Mouse (Mus musculus) left cerebral cortex, adult 2 months (tissue): ENCODE measurements around the gene F12. TPM values are rescaled to one million over a fixed set of nuclear protein-coding genes. Genes with fewer than 3 reads are reported as not detected.

Experiments used
- DNase-seq, 2 experiments: peaks; one replicate each; pipeline ENCODE4 v3.0.0; 2021 to 2022; ENCODE audit warnings: low spot score in 2 of 2, mixed read lengths in 1 of 2; ENCODE audit errors: extremely low spot score in 1 of 2
- H3K27ac ChIP-seq: fragments of 200-600 bp; 2 replicates; pipeline ENCODE4 v1.8.1; 2022
- H3K4me3 ChIP-seq: fragments of 200-600 bp; 2 replicates; pipeline ENCODE4 v1.8.1; 2022
- CTCF ChIP-seq: fragments of 200-600 bp; IDR thresholded peaks from 2 replicates; pipeline ENCODE4 v1.8.1; 2022; ENCODE audit warnings: antibody characterized with exemption, mild to moderate bottlenecking, moderate library complexity
- intact Hi-C: fragments of 180-260 bp; cut with DNase I; formaldehyde crosslinking; loops from one replicate; pipeline ENCODE4 v1.15.1; 2025
- total RNA-seq, 2 experiments: library from RNA; stranded (reverse); gene quantifications; 2 replicates each; pipeline ENCODE4 v1.2.3; 2021

F12 gene
- total RNA-seq, 2 experiments from 2014 or later = 0.95 to 1.3 TPM

DNA sequence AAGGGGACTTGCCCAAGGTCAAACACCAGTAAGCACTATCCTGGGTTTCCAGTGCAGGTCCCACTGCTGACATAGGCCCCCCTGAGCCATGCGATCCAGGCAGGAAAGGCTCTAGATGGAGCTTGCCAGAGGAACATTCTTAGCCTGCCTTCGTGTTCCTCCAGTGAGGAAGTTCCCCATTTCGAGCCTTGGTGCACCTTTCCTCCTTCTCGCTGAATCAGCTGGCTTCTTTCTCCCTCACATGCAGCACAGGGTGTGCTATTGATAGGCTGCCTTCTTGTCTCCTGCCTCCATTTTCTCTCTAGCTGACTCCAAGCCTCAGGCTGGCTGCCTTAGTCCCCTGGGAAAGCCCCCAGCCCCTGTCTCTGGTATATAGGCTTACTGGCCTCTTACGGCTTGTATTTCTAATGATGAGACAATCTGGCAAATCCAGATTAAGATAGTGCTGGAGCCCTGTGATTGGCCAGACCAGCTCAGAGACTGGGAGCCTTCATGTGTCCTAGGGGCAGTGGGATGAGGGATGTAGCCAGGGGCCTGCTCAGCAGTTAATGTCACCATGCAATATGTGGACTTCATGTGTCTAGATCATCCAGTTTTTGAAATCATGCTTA is 39.3 kb upstream of the F12 start:
- DNase-seq = no peak
- no peak for TF ChIP-seq CTCF
- peak overlapping the region; percentile 99 for H3K27ac ChIP-seq
- H3K4me3 ChIP-seq = peak overlapping the region; percentile 94
- intact Hi-C loops = loop anchor here (2.0 kb wide), 1 partner anchor 21 kb away; the partner anchor contains the start of gene Grk6

DNA sequence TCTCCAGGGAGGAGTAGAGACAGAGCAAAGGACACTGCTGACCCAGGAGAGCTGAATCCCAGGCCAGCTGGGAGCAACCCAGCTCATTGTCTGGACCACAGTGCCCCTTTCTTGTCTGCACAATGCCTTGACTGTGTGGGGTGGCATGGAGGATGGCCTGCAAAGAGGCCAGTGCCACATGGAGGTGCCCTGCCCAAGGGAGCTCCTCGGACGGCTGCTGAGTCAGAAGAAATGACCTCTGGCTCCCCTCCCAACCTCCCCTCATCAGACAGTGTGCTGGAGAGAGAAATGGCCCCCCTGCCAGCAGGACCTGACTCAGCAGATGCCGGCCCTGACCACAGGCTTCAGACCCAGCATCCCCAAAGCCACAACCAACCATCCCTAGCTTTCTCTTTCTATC is 38.6 kb upstream of the F12 start:
- H3K4me3 ChIP-seq = peak overlapping the region; percentile 94
- H3K27ac ChIP-seq = peak overlapping the region; percentile 99
- TF ChIP-seq CTCF = no peak
- intact Hi-C loops = loop anchor here (2.0 kb wide), 1 partner anchor 20 kb away; the partner anchor contains the start of gene Grk6
- no peak for DNase-seq

DNA sequence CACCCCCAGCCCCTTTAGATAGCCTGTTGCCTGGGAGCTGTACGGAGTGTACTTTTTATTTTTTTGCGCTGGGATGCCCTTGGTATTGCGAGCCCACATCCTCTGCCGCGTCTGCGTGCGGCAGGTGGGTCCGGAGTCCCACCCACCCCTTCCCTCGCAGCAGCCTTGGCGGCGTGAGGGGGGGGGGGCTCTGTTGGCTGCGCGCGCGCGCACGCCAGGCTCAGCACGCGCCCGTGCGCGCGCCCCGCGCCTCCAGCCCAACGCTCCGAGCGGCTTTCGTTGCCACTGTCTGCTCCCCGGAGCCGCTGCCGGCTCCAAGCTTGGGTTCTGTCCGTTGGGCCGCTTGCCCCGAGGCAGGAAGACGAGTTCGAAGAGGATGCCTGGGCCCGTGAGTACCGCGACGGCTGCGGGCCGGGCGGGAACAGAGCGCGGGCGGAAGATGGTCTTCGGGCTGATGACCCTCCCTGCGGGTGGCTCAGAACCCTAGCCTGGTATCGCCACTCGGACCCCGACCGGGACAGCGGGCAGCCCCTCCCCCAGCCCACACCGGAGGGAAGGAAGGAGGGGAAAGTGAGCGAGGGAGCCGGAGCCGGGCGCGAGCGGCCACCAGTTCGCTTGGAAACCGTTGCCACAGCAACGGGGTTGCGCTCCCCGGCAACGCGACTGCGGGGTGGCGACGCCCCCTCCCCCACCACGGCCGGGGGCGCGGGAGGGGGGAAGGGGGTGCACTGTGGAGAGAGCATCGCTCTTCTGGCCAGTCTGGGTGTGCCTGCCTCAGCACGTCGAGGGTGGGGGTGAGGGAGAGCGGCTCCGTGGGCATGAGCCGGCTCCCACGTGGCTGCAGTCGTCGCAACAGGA is 37.7 kb upstream of the F12 start, which contains the start of gene Prr7:
Gene Prr7, plus strand, starts transcription at position 241 of the 858 bp plus-strand sequence.
- DNase-seq = peak; percentile 78 to 82
- intact Hi-C loops = loop anchor here (2.0 kb wide), 1 partner anchor 19 kb away; the partner anchor contains the start of gene Grk6
- peak within 1 kb of the TSS; percentile 99 for H3K27ac ChIP-seq
- no peak for TF ChIP-seq CTCF
- peak within 1 kb of the TSS; percentile 94 for H3K4me3 ChIP-seq

DNA sequence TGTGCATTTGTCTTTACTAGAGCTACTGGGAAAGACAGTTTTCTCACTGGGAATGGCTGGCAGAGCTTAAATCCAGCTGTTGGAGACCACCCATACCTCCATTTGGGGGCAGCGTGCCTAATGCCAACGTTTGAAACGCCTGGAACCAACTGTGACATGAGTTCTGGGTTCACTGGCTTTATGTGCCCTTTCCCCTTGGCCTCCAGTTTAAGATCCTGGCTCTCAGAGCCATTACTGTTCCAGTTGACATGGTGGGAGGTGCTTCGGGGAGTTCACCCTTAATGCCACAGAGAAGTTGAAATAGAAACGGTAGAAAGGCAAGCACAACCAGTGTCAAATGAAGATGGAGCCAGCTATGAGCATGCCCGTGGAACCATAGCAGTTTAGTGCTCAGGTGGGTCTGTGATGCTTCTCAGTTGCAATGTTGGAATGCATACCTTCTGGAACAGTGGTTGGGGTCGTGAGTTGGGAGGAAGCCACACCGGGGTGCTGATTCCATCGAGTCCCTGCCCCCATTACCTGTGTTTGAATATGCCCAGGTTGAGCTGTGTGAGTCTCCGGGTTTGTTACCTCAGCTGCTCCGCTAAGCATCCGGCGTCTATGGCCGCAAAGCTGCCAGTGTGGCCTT is 36.9 kb upstream of the F12 start:
- peak overlapping the region; percentile 99 for H3K27ac ChIP-seq
- peak overlapping the region; percentile 94 for H3K4me3 ChIP-seq
- DNase-seq = no peak
- no peak for TF ChIP-seq CTCF
- intact Hi-C loops = loop anchor here (2.0 kb wide), 1 partner anchor 19 kb away; the partner anchor contains the start of gene Grk6

DNA sequence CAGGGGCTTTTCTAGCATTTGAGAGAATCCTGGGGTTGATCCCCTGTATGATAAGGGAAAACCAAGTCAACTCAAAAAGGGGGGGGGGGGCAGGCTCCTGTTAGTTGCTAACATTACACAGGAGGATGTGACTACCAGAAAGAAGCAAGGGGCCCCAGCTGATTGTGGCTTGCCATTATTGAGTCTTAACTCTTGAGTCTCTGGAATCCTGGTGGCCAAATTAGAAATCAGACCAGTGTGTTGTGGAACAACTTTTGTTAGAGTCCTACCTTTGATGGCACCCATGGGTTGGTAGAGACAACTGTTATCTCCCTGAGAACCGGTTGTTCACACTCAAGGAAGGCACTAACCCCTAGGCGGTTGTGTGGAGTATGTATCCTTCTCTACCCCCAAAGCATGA is 36.4 kb upstream of the F12 start:
- Histone ChIP-seq H3K27ac (no peak overlapping the region; the same call in 1 of the 2 replicates), H3K4me3 (no peak overlapping the region)
- no peak for DNase-seq
- TF ChIP-seq CTCF = no peak
- intact Hi-C loops = no loop called here

DNA sequence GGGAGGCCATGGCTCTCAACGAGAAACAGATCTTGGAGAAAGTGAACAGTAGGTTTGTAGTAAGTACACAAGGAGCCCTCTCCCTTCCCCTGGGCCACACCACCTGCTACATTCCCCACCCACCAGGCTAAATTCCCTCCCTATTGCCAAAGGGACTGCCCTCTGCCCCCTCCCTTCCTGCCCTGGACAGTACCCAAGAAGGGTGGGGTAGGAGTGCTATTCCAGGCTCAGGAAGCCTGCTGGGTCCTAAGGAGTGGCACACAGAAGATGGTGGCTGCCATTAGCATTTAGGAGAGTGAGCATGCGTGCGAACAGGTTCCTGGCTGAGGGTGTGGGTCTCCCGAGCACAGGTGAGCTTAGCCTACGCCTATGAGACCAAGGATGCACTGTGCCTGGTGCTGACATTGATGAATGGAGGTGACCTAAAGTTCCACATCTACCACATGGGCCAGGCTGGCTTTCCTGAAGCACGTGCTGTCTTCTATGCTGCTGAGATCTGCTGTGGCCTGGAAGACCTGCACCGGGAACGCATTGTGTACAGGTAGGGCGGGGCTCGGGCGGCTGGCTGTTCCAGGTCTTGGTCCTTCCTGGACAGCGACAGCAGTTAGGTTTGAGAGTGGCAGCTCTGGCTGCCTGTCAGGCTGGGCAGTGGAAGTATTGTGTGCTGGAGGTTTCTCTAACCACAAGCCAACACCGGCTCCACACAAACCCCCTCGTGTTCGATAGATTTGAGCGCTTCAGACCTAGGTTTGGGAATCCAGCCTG is 25.4 kb upstream of the F12 start:
- intact Hi-C loops = no loop called here
- TF ChIP-seq CTCF = no peak
- no peak for DNase-seq
- no peak overlapping the region for H3K4me3 ChIP-seq
- H3K27ac ChIP-seq = no peak overlapping the region

DNA sequence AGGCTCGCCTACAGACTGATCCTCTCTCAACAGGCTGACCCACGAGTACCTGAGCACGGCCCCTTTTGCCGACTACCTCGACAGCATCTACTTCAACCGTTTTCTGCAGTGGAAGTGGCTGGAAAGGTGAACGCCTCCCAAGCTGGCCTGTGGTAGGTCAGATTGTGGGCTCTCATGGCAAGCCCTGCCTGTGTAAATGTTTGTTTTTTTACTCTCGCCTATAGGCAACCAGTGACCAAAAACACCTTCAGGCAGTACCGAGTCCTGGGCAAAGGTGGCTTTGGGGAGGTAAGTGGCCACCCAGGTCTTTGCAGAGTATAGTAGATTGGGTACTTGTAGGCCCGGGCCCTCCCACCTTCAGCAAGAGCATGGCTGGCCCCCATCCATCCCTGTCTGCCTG is 24.7 kb upstream of the F12 start:
- intact Hi-C loops = no loop called here
- no peak for TF ChIP-seq CTCF
- no peak for DNase-seq
- Histone ChIP-seq H3K27ac (no peak overlapping the region), H3K4me3 (no peak overlapping the region)

DNA sequence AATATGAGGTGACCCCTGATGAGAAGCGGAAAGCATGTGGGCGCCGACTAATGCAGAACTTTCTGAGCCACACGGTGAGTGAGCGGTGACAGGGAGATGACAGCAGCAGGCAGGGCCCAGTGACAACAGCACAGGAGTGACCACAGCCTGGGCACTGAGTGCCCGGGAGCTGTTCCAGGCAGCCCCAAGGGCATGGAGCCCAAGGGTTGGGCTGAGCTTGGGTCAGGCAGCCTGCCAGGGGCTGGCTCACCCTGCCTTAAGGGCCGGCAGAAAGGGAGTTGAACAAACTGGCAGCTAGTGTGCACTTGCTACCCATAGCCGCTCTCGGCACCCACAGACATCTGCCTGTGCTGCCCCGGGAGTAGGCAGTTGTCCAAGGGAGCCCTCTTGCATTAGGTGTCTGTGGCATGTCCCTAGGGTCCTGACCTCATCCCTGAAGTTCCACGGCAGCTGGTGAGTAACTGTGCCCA is 24.0 kb upstream of the F12 start:
- TF ChIP-seq CTCF = no peak
- Histone ChIP-seq H3K4me3 (no peak overlapping the region), H3K27ac (no peak overlapping the region)
- intact Hi-C loops = no loop called here
- peak; percentile 42 to 59 for DNase-seq

DNA sequence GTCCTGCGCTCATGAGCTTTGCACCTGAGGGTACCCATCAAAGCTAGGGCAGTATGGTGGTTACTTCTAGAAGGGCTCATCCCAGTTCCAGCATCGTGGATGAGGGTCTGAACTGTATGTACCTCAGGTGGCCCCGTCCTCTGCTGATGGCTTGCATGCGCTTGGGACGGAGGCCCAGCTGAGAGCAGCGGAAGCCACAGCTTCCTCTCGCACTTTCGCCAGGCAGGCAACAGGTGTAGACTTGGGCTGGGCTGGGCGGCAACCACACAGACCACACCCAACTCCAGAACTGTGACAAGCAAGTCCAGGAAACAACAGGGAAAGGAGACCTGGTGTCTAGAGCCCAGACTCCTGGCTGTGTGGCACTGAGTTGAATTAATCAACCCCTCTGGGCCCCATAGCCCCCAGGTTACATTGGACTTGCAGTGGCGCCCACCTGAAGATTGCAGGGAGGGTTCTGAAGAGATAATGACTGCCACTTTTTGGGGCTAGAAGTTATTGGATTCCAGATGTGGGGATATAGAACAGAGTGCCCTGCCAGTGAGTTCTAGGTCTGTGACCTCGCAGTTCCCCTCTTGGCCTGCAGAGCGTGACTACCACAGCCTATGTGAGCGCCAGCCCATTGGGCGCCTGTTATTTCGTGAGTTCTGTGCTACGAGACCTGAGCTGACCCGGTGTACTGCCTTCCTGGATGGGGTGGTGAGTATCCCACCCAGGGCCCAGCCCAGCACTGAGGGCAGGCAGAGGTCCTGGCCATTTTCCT is 23.3 kb upstream of the F12 start:
- intact Hi-C loops = no loop called here
- Histone ChIP-seq H3K27ac (no peak overlapping the region), H3K4me3 (no peak overlapping the region)
- TF ChIP-seq CTCF = peak; percentile 5; the same call in 1 of the 2 replicates
- no peak for DNase-seq

DNA sequence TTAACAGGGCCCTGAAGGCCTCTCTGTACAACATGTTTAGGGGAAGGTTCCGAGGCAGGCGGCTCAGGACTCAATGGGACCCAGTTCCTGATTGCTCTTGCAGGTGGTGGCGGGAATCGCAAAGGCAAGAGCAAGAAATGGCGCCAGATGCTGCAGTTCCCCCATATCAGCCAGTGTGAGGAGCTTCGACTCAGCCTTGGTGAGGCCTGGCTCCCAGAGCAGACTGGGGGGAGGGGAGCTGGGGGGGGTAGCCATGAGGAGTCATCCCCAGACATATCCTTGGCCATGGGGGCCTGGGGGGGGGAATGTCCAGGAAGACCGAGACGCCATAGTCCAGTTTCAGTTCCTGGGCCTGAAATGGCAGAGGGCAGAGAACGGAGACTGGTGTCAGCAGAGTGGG is 22.6 kb upstream of the F12 start:
- DNase-seq = no peak
- no peak for TF ChIP-seq CTCF
- H3K4me3 ChIP-seq = no peak overlapping the region
- H3K27ac ChIP-seq = no peak overlapping the region
- intact Hi-C loops = no loop called here

DNA sequence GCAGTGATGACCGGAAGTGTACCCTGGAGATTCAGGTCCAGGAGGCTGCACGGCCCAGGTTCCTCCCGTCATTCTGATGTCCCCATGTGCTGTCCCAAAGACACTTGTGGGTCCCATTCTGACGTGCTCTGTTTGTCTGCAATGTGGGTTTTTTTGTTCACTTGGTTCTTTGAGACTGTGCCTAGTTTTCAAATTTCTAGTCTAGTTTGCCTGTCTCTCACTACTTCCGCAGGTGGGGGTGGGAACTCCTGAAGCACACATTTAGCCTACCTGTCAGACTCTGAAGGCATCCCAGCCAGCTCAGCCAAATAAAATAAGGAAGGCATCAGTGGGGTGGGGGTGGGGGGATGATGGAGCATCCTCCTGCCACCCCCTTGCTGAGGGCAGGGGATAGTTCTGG is 21.5 kb upstream of the F12 start:
- H3K4me3 ChIP-seq = no peak overlapping the region
- TF ChIP-seq CTCF = no peak
- DNase-seq = no peak
- H3K27ac ChIP-seq = no peak overlapping the region
- intact Hi-C loops = no loop called here
